Mouse (Mus musculus) liver, embryonic 11.5 days (tissue): ENCODE measurements around the gene Gtf2e1. TPM values are rescaled to one million over a fixed set of nuclear protein-coding genes. Genes with fewer than 3 reads are reported as not detected.

Source experiments
- ATAC-seq: fragments of 200-750 bp; cut with Nextera tagmentation; replicated peaks from 2 replicates; pipeline ENCODE4 v1.8.0; 2017; ENCODE audit warnings: moderate number of reproducible peaks, mild to moderate bottlenecking, moderate TSS enrichment, moderate library complexity; ENCODE audit not compliant: low FRiP score
- DNase-seq: peaks from one replicate; pipeline ENCODE4 v3.0.0-alpha.2; 2017; ENCODE audit warnings: low spot score
- H3K27ac ChIP-seq: fragments of 300-500 bp; sonication (generic); 2 replicates; pipeline ENCODE4 v1.5.1; 2014; ENCODE audit warnings: mild to moderate bottlenecking, low read depth, low read length, control low read depth
- H3K27me3 ChIP-seq: fragments of 300-500 bp; sonication (generic); replicated peaks from 2 replicates; pipeline ENCODE4 v1.6.1; 2014; ENCODE audit warnings: low read length, mixed read lengths; ENCODE audit not compliant: control insufficient read depth, insufficient read depth
- H3K36me3 ChIP-seq: fragments of 300-500 bp; sonication (generic); 2 replicates; pipeline ENCODE4 v1.6.1; 2014; ENCODE audit warnings: mild to moderate bottlenecking, low read length, moderate library complexity, mixed read lengths; ENCODE audit not compliant: control insufficient read depth, insufficient read depth
- H3K4me1 ChIP-seq: fragments of 300-500 bp; sonication (generic); replicated peaks from 2 replicates; pipeline ENCODE4 v1.6.1; 2014; ENCODE audit warnings: low read length, mixed read lengths; ENCODE audit not compliant: control insufficient read depth, insufficient read depth
- H3K4me2 ChIP-seq: fragments of 300-500 bp; sonication (generic); 2 replicates; pipeline ENCODE4 v1.6.1; 2014; ENCODE audit warnings: mild to moderate bottlenecking, control low read depth, moderate library complexity
- H3K4me3 ChIP-seq: fragments of 300-500 bp; sonication (generic); 2 replicates; pipeline ENCODE4 v1.5.1; 2014; ENCODE audit warnings: low read depth, low read length, control low read depth
- H3K9ac ChIP-seq: fragments of 300-500 bp; sonication (generic); 2 replicates; pipeline ENCODE4 v1.6.1; 2014; ENCODE audit warnings: low read depth, low read length, control low read depth
- H3K9me3 ChIP-seq: fragments of 300-500 bp; sonication (generic); 2 replicates; pipeline ENCODE4 v1.6.1; 2016; ENCODE audit warnings: low read length, inconsistent platforms, mixed read lengths; ENCODE audit not compliant: control insufficient read depth
- WGBS: fragments of 180-500 bp; shearing (Covaris S2); extraction: QIAGEN DNeasy Blood & Tissue Kit; methylation state at CpG from one replicate; pipeline ENCODE4 v1.1.7; 2014; 5-methylcytosine and 5-hydroxymethylcytosine counted together
- polyA plus RNA-seq: library from polyadenylated mRNA; unstranded; fragments of >200 nt; fragmentation: Nextera tagmentation; extraction: Ambion mirVana; gene quantifications from 2 replicates; pipeline ENCODE4 v1.2.1, GENCODE M21; 2014

Gene Gtf2e1
- polyA plus RNA-seq, 1 experiment from 2014 or later: 29.2 TPM

DNA sequence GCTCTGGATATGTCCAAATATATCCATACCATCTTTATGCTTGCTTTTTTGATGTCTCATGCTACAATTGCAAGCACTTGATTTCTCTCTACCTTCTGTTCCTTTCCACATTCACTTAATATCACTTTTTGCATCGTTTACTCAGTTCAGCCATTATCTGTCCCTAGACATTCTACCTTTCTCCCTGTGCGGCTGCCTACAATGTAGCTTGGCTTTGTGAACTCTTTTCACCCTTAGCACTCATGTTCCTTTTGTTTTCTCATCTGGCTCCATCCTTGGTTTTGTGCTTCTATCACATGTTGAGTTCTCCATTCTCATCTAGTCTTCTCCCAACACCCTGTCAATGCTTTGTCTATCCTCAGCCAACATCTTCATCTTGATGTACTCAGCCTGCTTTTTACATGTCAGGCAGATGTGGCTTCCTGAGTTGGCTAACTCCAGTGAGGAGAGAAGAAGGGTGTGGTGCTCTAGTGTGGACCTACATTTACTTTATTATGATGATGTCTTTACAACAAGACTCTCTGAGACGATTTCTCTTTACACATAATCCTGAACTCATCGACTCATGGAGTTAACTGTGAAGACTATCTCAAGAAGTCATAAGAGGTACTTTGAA, 21.9 kb downstream of the Gtf2e1 start:
- no peaks in the 10 kb centered on the region for H3K27me3 ChIP-seq
- H3K4me2 ChIP-seq: no peak overlapping the region
- ATAC-seq (no peak), DNase-seq (no peak)
- H3K4me3 ChIP-seq: no peak overlapping the region
- no peaks in the 10 kb centered on the region for H3K9me3 ChIP-seq
- no peaks in the 10 kb centered on the region for H3K4me1 ChIP-seq
- H3K27ac ChIP-seq: no peak overlapping the region
- 93% methylated on average over 4 of the region's 4 CpGs for WGBS
- peaks cover 25% of the 10 kb centered on the region for H3K36me3 ChIP-seq
- no peak overlapping the region for H3K9ac ChIP-seq

GRCm38 (mm10) chr16:37516376-37516993, 23.1 kb downstream of the Gtf2e1 start:
- H3K9ac ChIP-seq: no peak overlapping the region
- no peaks in the 10 kb centered on the region for H3K27me3 ChIP-seq
- WGBS: 78% methylated on average over 6 of the region's 6 CpGs
- DNase-seq: no peak
- H3K27ac ChIP-seq: no peak overlapping the region
- no peak overlapping the region for H3K4me2 ChIP-seq
- H3K4me1 ChIP-seq: no peaks in the 10 kb centered on the region
- H3K36me3 ChIP-seq: peaks cover 27% of the 10 kb centered on the region
- no peak for ATAC-seq
- no peaks in the 10 kb centered on the region for H3K9me3 ChIP-seq
- H3K4me3 ChIP-seq: no peak overlapping the region

GRCm38 (mm10) chr16:37514644-37515043, 24.9 kb downstream of the Gtf2e1 start:
- no peaks in the 10 kb centered on the region for H3K9me3 ChIP-seq
- no peak overlapping the region for H3K4me2 ChIP-seq
- H3K36me3 ChIP-seq: peaks cover 19% of the 10 kb centered on the region
- no peaks in the 10 kb centered on the region for H3K4me1 ChIP-seq
- no peak overlapping the region for H3K27ac ChIP-seq
- ATAC-seq (no peak), DNase-seq (no peak)
- H3K9ac ChIP-seq: no peak overlapping the region
- WGBS: 88% methylated on average over 8 of the region's 8 CpGs
- no peak overlapping the region for H3K4me3 ChIP-seq
- H3K27me3 ChIP-seq: no peaks in the 10 kb centered on the region

DNA sequence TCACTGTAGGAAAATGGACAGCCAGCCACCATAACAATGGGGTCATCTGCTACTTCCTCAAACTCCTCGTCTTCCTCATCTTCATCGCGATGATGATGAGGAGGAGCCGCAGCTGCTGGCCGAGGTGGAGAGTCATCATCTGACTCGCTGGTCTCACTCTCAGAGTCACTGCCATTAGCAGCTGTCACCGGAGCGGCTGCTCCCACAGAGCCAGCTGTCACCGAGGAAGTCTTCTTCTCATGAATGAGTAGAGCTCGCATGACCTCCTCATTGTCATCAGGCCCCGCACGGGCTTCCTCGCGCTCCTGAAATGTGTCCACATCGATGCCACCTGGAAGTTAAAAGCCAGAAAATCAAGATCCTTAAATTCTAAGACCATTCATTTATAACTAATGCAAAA, 28.1 kb downstream of the Gtf2e1 start:
- 90% methylated on average over 15 of the region's 15 CpGs for WGBS

DNA sequence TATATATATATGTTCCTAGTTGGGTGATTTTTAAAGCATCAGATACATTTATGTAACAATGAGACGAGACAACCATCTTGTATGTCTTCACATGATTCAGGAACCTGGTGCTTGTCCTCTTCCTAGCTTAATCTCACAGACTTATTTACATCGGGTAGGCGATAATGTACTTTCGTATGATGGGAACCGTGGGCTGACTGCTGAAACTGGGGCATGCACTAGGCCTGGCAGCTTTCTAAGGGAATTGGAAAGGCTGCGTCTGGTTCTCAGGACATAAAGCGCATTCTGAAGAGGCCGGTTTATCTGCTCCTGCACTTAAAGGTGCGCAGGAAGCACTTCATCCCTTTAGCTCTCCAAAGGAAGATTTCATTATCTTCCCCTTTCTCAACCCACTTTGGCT, 32.8 kb downstream of the Gtf2e1 start:
- DNase-seq (no peak), ATAC-seq (no peak)
- H3K9ac ChIP-seq: no peak overlapping the region
- no peaks in the 10 kb centered on the region for H3K9me3 ChIP-seq
- H3K4me3 ChIP-seq: no peak overlapping the region
- 86% methylated on average over 9 of the region's 9 CpGs for WGBS
- peaks cover 9% of the 10 kb centered on the region for H3K36me3 ChIP-seq
- no peak overlapping the region for H3K4me2 ChIP-seq
- no peak overlapping the region for H3K27ac ChIP-seq
- no peaks in the 10 kb centered on the region for H3K4me1 ChIP-seq
- H3K27me3 ChIP-seq: no peaks in the 10 kb centered on the region

More for the DNA sequence above, 28.1 kb downstream of the Gtf2e1 start:
- no peak for ATAC-seq
- no peaks in the 10 kb centered on the region for H3K9me3 ChIP-seq
- H3K9ac ChIP-seq: no peak overlapping the region
- no peaks in the 10 kb centered on the region for H3K27me3 ChIP-seq
- no peak overlapping the region for H3K27ac ChIP-seq
- H3K36me3 ChIP-seq: peaks cover 15% of the 10 kb centered on the region
- DNase-seq: no peak
- no peak overlapping the region for H3K4me2 ChIP-seq
- no peaks in the 10 kb centered on the region for H3K4me1 ChIP-seq
- H3K4me3 ChIP-seq: no peak overlapping the region

- no peak overlapping the region for H3K27ac ChIP-seq
- no peak overlapping the region for H3K9ac ChIP-seq
- no peaks in the 10 kb centered on the region for H3K27me3 ChIP-seq
- H3K4me1 ChIP-seq: no peaks in the 10 kb centered on the region
- H3K36me3 ChIP-seq: no peaks in the 10 kb centered on the region
- 66% methylated on average over 1 of the region's 1 CpGs for WGBS
- ATAC-seq: no peak
- H3K4me3 ChIP-seq: no peak overlapping the region
- no peaks in the 10 kb centered on the region for H3K9me3 ChIP-seq
- no peak for DNase-seq
- H3K4me2 ChIP-seq: no peak overlapping the region
Observed at GRCm38 (mm10) chr16:37504517-37504916, 35.1 kb downstream of the Gtf2e1 start.

DNA sequence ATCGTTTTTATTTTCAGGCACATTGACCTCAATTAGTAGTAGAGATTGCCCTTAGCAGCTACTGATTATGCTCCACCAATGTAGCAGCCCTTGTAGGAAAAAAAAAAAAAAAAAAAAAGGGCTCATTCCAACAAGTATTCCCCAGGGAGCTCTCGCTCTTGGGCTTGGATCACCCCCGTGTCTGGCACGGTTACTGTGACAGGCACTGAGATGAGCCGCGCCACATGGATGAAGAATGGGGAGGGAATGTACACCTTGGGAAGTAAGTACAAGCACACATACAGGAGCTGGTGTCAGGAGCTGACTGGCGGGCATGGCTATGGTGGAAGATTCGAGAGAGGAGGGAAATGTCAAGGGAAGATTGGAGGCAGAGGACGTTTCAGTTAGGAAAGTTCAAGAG, 41.0 kb downstream of the Gtf2e1 start:
- DNase-seq (no peak), ATAC-seq (no peak)
- no peaks in the 10 kb centered on the region for H3K27me3 ChIP-seq
- WGBS: 75% methylated on average over 9 of the region's 9 CpGs
- no peak overlapping the region for H3K4me2 ChIP-seq
- H3K36me3 ChIP-seq: no peaks in the 10 kb centered on the region
- H3K9ac ChIP-seq: no peak overlapping the region
- no peaks in the 10 kb centered on the region for H3K9me3 ChIP-seq
- H3K27ac ChIP-seq: no peak overlapping the region
- H3K4me1 ChIP-seq: no peaks in the 10 kb centered on the region
- no peak overlapping the region for H3K4me3 ChIP-seq

DNA sequence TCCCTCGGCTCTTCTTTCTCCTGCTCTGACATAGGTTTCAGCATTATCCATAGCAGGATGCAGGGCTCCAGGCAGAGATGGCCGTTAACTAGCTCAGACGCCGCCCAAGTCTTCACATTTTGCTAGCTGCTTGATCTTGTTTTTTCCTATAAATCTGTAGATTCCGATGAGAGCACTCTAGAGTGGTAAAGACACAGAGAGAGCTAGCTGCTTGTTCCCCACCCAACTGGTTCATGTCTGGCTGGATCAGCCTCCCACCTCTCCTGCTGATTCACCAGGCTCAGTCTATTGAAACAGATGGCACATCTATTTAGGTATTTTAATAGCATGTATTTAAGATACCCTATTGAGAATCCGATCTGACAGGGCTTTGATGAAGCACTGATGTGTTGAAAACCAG, 44.6 kb downstream of the Gtf2e1 start:
- no peak for ATAC-seq
- Histone ChIP-seq H3K4me2 (no peak overlapping the region), H3K9ac (no peak overlapping the region), H3K9me3 (no peaks in the 10 kb centered on the region), H3K27me3 (no peaks in the 10 kb centered on the region), H3K27ac (no peak overlapping the region), H3K4me3 (no peak overlapping the region), H3K4me1 (no peaks in the 10 kb centered on the region), H3K36me3 (no peaks in the 10 kb centered on the region)
- no peak for DNase-seq
- 88% methylated on average over 6 of the region's 6 CpGs for WGBS
